Mouse (Mus musculus): ENCODE results near the gene Slc35b1.
A peak's percentile ranks its signal among the peaks of the same experiment; 100 is the strongest.
"Not testable (repeated sequence)": the region's sequence is repeated elsewhere in the genome, so short reads cannot be mapped to it uniquely, and the experiment has no call there.

The Slc35b1 gene

GRCm38 (mm10) chr11:95394112-95394511 lies 9.6 kb downstream of the Slc35b1 start:
- no peak for DNase-seq (ENCODE audit: low read depth, low spot score)

- no peak for DNase-seq (ENCODE audit: low read depth, low spot score)
These were observed 12.1 kb downstream of the Slc35b1 start for GRCm38 (mm10) chr11:95396548-95396947.

GRCm38 (mm10) chr11:95397843-95398835 lies 13.6 kb downstream of the Slc35b1 start:
- no peak for DNase-seq (ENCODE audit: low read depth, low spot score)

GRCm38 (mm10) chr11:95399520-95400020 lies 15.1 kb downstream of the Slc35b1 start:
- no peak for DNase-seq (ENCODE audit: low read depth, low spot score)

- no peak for DNase-seq (ENCODE audit: low read depth, low spot score)
These were observed 17.1 kb downstream of the Slc35b1 start for GRCm38 (mm10) chr11:95401568-95401967.

- DNase-seq (ENCODE audit: low read depth, low spot score) = no peak
These were observed 17.7 kb downstream of the Slc35b1 start for GRCm38 (mm10) chr11:95402196-95402595.

GRCm38 (mm10) chr11:95402658-95403101 lies 18.2 kb downstream of the Slc35b1 start:
- DNase-seq (ENCODE audit: low read depth, low spot score) = no peak

GRCm38 (mm10) chr11:95403382-95404340 lies 19.2 kb downstream of the Slc35b1 start:
- DNase-seq (ENCODE audit: low read depth, low spot score) = no peak

GRCm38 (mm10) chr11:95405771-95406170 lies 21.3 kb downstream of the Slc35b1 start:
- no peak for DNase-seq (ENCODE audit: low read depth, low spot score)

- not testable (repeated sequence) for DNase-seq (ENCODE audit: low read depth, low spot score)
These were observed 21.9 kb downstream of the Slc35b1 start for GRCm38 (mm10) chr11:95406398-95406797.

GRCm38 (mm10) chr11:95409450-95410112 lies 25.1 kb downstream of the Slc35b1 start:
- no peak for DNase-seq (ENCODE audit: low read depth, low spot score)

GRCm38 (mm10) chr11:95411453-95412013 lies 27.0 kb downstream of the Slc35b1 start:
- DNase-seq (ENCODE audit: low read depth, low spot score) = no peak

- no peak for DNase-seq (ENCODE audit: low read depth, low spot score)
These were observed 28.1 kb downstream of the Slc35b1 start for GRCm38 (mm10) chr11:95412615-95413014.

- peak; percentile 93 for DNase-seq (ENCODE audit: low read depth, low spot score)
These were observed 29.4 kb downstream of the Slc35b1 start, which contains the start of gene Spop for GRCm38 (mm10) chr11:95413641-95414535. Gene Spop (plus strand): TSS chr11:95414080.

GRCm38 (mm10) chr11:95414536-95415161 lies 30.2 kb downstream of the Slc35b1 start:
- DNase-seq (ENCODE audit: low read depth, low spot score) = peak; percentile 99

- DNase-seq (ENCODE audit: low read depth, low spot score) = no peak
These were observed 31.4 kb downstream of the Slc35b1 start for GRCm38 (mm10) chr11:95415931-95416330.

GRCm38 (mm10) chr11:95417341-95417740 lies 32.8 kb downstream of the Slc35b1 start:
- DNase-seq (ENCODE audit: low read depth, low spot score) = no peak

GRCm38 (mm10) chr11:95420880-95421435 lies 36.5 kb downstream of the Slc35b1 start:
- DNase-seq (ENCODE audit: low read depth, low spot score) = no peak

GRCm38 (mm10) chr11:95423505-95423904 lies 39.0 kb downstream of the Slc35b1 start:
- no peak for DNase-seq (ENCODE audit: low read depth, low spot score)

All from WW6 (cell line).